Mouse (Mus musculus) kidney, postnatal 0 days (tissue): ENCODE measurements around the gene Pard3. TPM values are rescaled to one million over a fixed set of nuclear protein-coding genes. Genes with fewer than 3 reads are reported as not detected.

Experiments used
- ATAC-seq: fragments of 200-750 bp; cut with Nextera tagmentation; replicated peaks from 2 replicates; pipeline ENCODE4 v1.8.0; 2017; ENCODE audit warnings: low read depth, moderate number of reproducible peaks, moderate TSS enrichment, moderate library complexity; ENCODE audit not compliant: low FRiP score
- DNase-seq: peaks from one replicate; pipeline ENCODE4 v3.0.0-alpha.2; 2016; ENCODE audit warnings: low spot score
- H3K27ac ChIP-seq: fragments of 300-500 bp; sonication (generic); 2 replicates; pipeline ENCODE4 v1.5.1; 2014; ENCODE audit warnings: mild to moderate bottlenecking
- H3K27me3 ChIP-seq: fragments of 300-500 bp; sonication (generic); 2 replicates; pipeline ENCODE4 v1.6.1; 2014; ENCODE audit warnings: low read length, mixed read lengths; ENCODE audit not compliant: insufficient read depth
- H3K36me3 ChIP-seq: fragments of 300-500 bp; sonication (generic); 2 replicates; pipeline ENCODE4 v1.6.1; 2014; ENCODE audit warnings: low read length, mixed read lengths; ENCODE audit not compliant: insufficient read depth
- H3K4me1 ChIP-seq: fragments of 300-500 bp; sonication (generic); replicated peaks from 2 replicates; pipeline ENCODE4 v1.6.1; 2014; ENCODE audit warnings: antibody characterized with exemption, low read length, mixed read lengths; ENCODE audit not compliant: insufficient read depth
- H3K4me2 ChIP-seq: fragments of 300-500 bp; sonication (generic); 2 replicates; pipeline ENCODE4 v1.6.1; 2014; ENCODE audit warnings: mild to moderate bottlenecking, low read length, moderate library complexity, mixed read lengths
- H3K4me3 ChIP-seq: fragments of 300-500 bp; sonication (generic); replicated peaks from 2 replicates; pipeline ENCODE4 v1.5.1; 2014; ENCODE audit warnings: low read depth, low read length
- H3K9ac ChIP-seq: fragments of 300-500 bp; sonication (generic); 2 replicates; pipeline ENCODE4 v1.6.1; 2014; ENCODE audit warnings: low read depth, low read length
- H3K9me3 ChIP-seq: fragments of 300-500 bp; sonication (generic); replicated peaks from 2 replicates; pipeline ENCODE4 v1.6.1; 2016; ENCODE audit warnings: low read length, inconsistent platforms, mixed read lengths
- CTCF ChIP-seq: IDR thresholded peaks from 2 replicates; pipeline ENCODE4 v1.5.1; 2016; ENCODE audit warnings: antibody characterized with exemption, low read depth, mild to moderate bottlenecking, moderate library complexity
- WGBS: fragments of 180-500 bp; shearing (Covaris S2); extraction: QIAGEN DNeasy Blood & Tissue Kit; methylation state at CpG from one replicate; pipeline ENCODE4 v1.1.7; 2014; 5-methylcytosine and 5-hydroxymethylcytosine counted together
- polyA plus RNA-seq: library from polyadenylated mRNA; unstranded; fragments of >200 nt; fragmentation: Nextera tagmentation; extraction: Ambion mirVana; gene quantifications from 2 replicates; pipeline ENCODE4 v1.2.1, GENCODE M21; 2015

The Pard3 gene
- polyA plus RNA-seq, 1 experiment from 2014 or later: 23.1 TPM

- Histone ChIP-seq H3K4me1 (no peaks in the 10 kb centered on the region; the same call in 1 of the 2 replicates), H3K27me3 (no peaks in the 10 kb centered on the region), H3K9me3 (no peaks in the 10 kb centered on the region), H3K27ac (no peak overlapping the region), H3K9ac (no peak overlapping the region), H3K4me3 (no peak overlapping the region), H3K4me2 (no peak overlapping the region), H3K36me3 (no peaks in the 10 kb centered on the region)
- WGBS: 65% methylated on average over 7 of the region's 7 CpGs
- TF ChIP-seq CTCF: no peak
- DNase-seq: peak; percentile 56
- ATAC-seq: no peak
Measured at GRCm38 (mm10) chr8:127220615-127221014, 156.9 kb downstream of the Pard3 start.

DNA sequence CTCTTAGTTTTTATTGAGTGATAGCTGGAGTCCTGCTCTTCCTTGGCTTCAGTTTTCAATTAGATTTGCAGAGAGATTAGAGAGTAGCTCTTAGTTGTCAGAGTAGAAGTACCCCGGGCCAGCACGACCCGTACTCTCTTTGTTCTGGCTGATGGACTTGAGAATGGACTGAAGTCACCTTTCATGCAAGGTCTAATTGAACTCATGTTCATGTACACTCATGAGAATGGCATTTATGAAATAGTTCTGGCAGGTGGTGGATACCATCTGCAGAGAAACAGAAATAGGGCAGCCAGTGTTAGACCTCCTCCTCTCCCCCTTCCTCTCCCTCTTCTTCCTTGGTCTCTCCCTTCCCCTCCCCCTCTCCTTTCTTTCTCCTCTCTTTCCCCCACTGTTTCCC lies 158.7 kb downstream of the Pard3 start:
- 64% methylated on average over 3 of the region's 3 CpGs for whole genome bisulfite sequencing
- ATAC-seq: no peak

GRCm38 (mm10) chr8:127226996-127227395 lies 163.3 kb downstream of the Pard3 start:
- Histone ChIP-seq H3K4me3 (no peak overlapping the region), H3K27ac (no peak overlapping the region), H3K27me3 (no peaks in the 10 kb centered on the region), H3K4me2 (no peak overlapping the region), H3K9me3 (no peaks in the 10 kb centered on the region), H3K9ac (no peak overlapping the region), H3K36me3 (no peaks in the 10 kb centered on the region), H3K4me1 (peaks cover 17% of the 10 kb centered on the region)
- WGBS: 28% methylated on average over 1 of the region's 1 CpGs
- TF ChIP-seq CTCF: no peak
- ATAC-seq (no peak), DNase-seq (peak; percentile 47)

More for the DNA sequence above, 158.7 kb downstream of the Pard3 start:
- no peaks in the 10 kb centered on the region for H3K36me3 ChIP-seq
- no peak for TF ChIP-seq CTCF
- no peak overlapping the region for H3K4me3 ChIP-seq
- H3K27ac ChIP-seq: no peak overlapping the region
- H3K4me2 ChIP-seq: no peak overlapping the region
- H3K9me3 ChIP-seq: no peaks in the 10 kb centered on the region
- H3K4me1 ChIP-seq: peaks cover 5% of the 10 kb centered on the region; the same call in 1 of the 2 replicates
- no peak overlapping the region for H3K9ac ChIP-seq
- H3K27me3 ChIP-seq: no peaks in the 10 kb centered on the region
- DNase-seq: no peak

- ATAC-seq: no peak; the same call in 1 of the 2 replicates
- no peak for TF ChIP-seq CTCF
- WGBS: 75% methylated on average over 4 of the region's 4 CpGs
Measured at GRCm38 (mm10) chr8:127227407-127227806, 163.7 kb downstream of the Pard3 start.

GRCm38 (mm10) chr8:127229325-127230232 lies 165.9 kb downstream of the Pard3 start:
- Histone ChIP-seq H3K9ac (no peak overlapping the region), H3K4me3 (no peak overlapping the region), H3K9me3 (no peaks in the 10 kb centered on the region), H3K27me3 (no peaks in the 10 kb centered on the region), H3K4me2 (no peak overlapping the region), H3K4me1 (peaks cover 17% of the 10 kb centered on the region), H3K27ac (peak overlapping the region; percentile 60), H3K36me3 (no peaks in the 10 kb centered on the region)
- ATAC-seq (peak; percentile 59; the same call in 1 of the 2 replicates), DNase-seq (no peak)
- WGBS: 44% methylated on average over 15 of the region's 15 CpGs
- TF ChIP-seq CTCF: no peak

More at GRCm38 (mm10) chr8:127227407-127227806, 163.7 kb downstream of the Pard3 start:
- H3K4me1 ChIP-seq: peaks cover 17% of the 10 kb centered on the region
- no peaks in the 10 kb centered on the region for H3K9me3 ChIP-seq
- DNase-seq: no peak
- no peaks in the 10 kb centered on the region for H3K36me3 ChIP-seq
- H3K4me3 ChIP-seq: no peak overlapping the region
- H3K9ac ChIP-seq: no peak overlapping the region
- no peak overlapping the region for H3K27ac ChIP-seq
- no peak overlapping the region for H3K4me2 ChIP-seq
- no peaks in the 10 kb centered on the region for H3K27me3 ChIP-seq

DNA sequence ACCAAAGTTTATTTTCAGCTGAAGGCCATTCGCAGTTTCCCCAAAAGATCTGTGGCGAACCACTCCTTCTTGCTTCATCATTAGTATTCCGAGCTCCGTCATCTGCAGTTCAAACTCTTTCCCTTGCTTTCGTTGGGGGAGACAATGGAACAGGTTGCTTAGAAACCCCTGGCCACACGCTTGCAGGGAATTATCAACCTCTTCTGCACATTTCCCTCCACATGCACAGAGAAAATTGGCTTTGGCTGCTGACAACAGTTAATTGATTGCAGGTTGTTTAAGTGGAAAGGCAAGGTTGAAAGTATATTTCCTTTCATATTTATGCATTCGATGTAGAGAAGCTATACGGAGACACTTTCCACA lies 166.5 kb downstream of the Pard3 start:
- Histone ChIP-seq H3K9me3 (no peaks in the 10 kb centered on the region), H3K9ac (no peak overlapping the region), H3K27ac (no peak overlapping the region), H3K4me1 (peaks cover 17% of the 10 kb centered on the region), H3K4me2 (no peak overlapping the region), H3K4me3 (no peak overlapping the region), H3K27me3 (no peaks in the 10 kb centered on the region), H3K36me3 (no peaks in the 10 kb centered on the region)
- DNase-seq (no peak), ATAC-seq (no peak)
- no peak for TF ChIP-seq CTCF
- WGBS: 52% methylated on average over 8 of the region's 8 CpGs
